Mouse (Mus musculus): ENCODE data around the gene Olfr1341.

The Olfr1341 gene

GRCm38 (mm10) chr4:118703223-118703622, at the start of gene Olfr1341:
Olfr1341 (plus strand) TSS chr4:118703523.
- DNase-seq = no peak

- DNase-seq = no peak
Observed at GRCm38 (mm10) chr4:118658652-118659051, 44.7 kb upstream of the Olfr1341 start, which contains the start of gene Olfr62. Olfr62 (plus strand) TSS chr4:118658952.

GRCm38 (mm10) chr4:118687086-118687485, 16.2 kb upstream of the Olfr1341 start:
- DNase-seq = no peak

- no peak for DNase-seq
Observed at GRCm38 (mm10) chr4:118692412-118692973, 10.8 kb upstream of the Olfr1341 start, which contains the start of gene Olfr1342. Olfr1342 (minus strand) TSS chr4:118692756.

GRCm38 (mm10) chr4:118693812-118694211, 9.5 kb upstream of the Olfr1341 start:
- DNase-seq = no peak

- no peak for DNase-seq
Observed at GRCm38 (mm10) chr4:118708086-118708485, 4.8 kb downstream of the Olfr1341 start.

GRCm38 (mm10) chr4:118711656-118712055, 8.3 kb downstream of the Olfr1341 start:
- DNase-seq = no peak

GRCm38 (mm10) chr4:118719838-118720237, 16.5 kb downstream of the Olfr1341 start, which contains the start of gene Olfr1340:
Olfr1340 (plus strand) TSS chr4:118720138.
- no peak for DNase-seq

- no peak for DNase-seq
Observed at GRCm38 (mm10) chr4:118721742-118722483, 18.6 kb downstream of the Olfr1341 start.

GRCm38 (mm10) chr4:118731875-118732274, 28.6 kb downstream of the Olfr1341 start, which contains the start of gene Olfr1339:
Olfr1339 (plus strand) TSS chr4:118732175.
- no peak for DNase-seq

GRCm38 (mm10) chr4:118739574-118739973, 36.3 kb downstream of the Olfr1341 start:
- DNase-seq = no peak

- DNase-seq = no peak
Observed at GRCm38 (mm10) chr4:118740988-118741698, 37.8 kb downstream of the Olfr1341 start.

GRCm38 (mm10) chr4:118741881-118742280, 38.6 kb downstream of the Olfr1341 start:
- no peak for DNase-seq

- DNase-seq = no peak
Observed at GRCm38 (mm10) chr4:118758637-118759036, 55.3 kb downstream of the Olfr1341 start, which contains the start of gene Olfr1338. Olfr1338 (minus strand) TSS chr4:118758737.

Data from cerebellum, adult 18-20 months (tissue).